Mouse (Mus musculus) small intestine, adult 2 months (tissue): ENCODE data around the gene Cacng7. TPM values are rescaled to one million over a fixed set of nuclear protein-coding genes. Genes with fewer than 3 reads are reported as not detected.

Experiments used
- H3K27ac ChIP-seq: fragments of 200-500 bp; 2 replicates; pipeline ENCODE4 v1.5.1; 2012; ENCODE audit warnings: low read depth, low read length, control low read depth, inconsistent platforms; ENCODE audit not compliant: insufficient read depth
- H3K27me3 ChIP-seq: fragments of 200-500 bp; 2 replicates; pipeline ENCODE4 v1.6.1; 2012; ENCODE audit warnings: mild to moderate bottlenecking, moderate library complexity, low read length, inconsistent platforms; ENCODE audit not compliant: control insufficient read depth, insufficient read depth
- H3K36me3 ChIP-seq: fragments of 200-500 bp; 2 replicates; pipeline ENCODE4 v1.6.1; 2012; ENCODE audit warnings: mild to moderate bottlenecking, low read length, control low read depth, inconsistent platforms; ENCODE audit not compliant: control insufficient read depth, insufficient read depth
- H3K4me1 ChIP-seq: fragments of 200-500 bp; 2 replicates; pipeline ENCODE4 v1.6.1; 2012; ENCODE audit warnings: low read length, inconsistent platforms, mixed read lengths; ENCODE audit not compliant: control insufficient read depth, insufficient read depth, insufficient read length
- H3K4me3 ChIP-seq: fragments of 200-500 bp; 2 replicates; pipeline ENCODE4 v1.5.1; 2012; ENCODE audit warnings: low read depth, mild to moderate bottlenecking, control low read depth, inconsistent platforms, low read length, moderate library complexity
- CTCF ChIP-seq: fragments of 200-500 bp; IDR thresholded peaks from 2 replicates; pipeline ENCODE4 v1.5.1; 2012; ENCODE audit warnings: low read depth, mild to moderate bottlenecking, control low read depth, inconsistent platforms, low read length, moderate library complexity, mixed read lengths; ENCODE audit not compliant: insufficient replicate concordance, insufficient read length; ENCODE audit errors: extremely low read depth
- POLR2A ChIP-seq: fragments of 200-500 bp; IDR thresholded peaks from 2 replicates; pipeline ENCODE4 v1.6.1; 2012; ENCODE audit warnings: low read depth, mild to moderate bottlenecking, control low read depth, inconsistent platforms, low read length, moderate library complexity
- WGBS: fragments of 180-500 bp; shearing (Covaris S2); methylation state at CpG from one replicate; pipeline ENCODE4 v1.1.7; 2018; 5-methylcytosine and 5-hydroxymethylcytosine counted together
- polyA plus RNA-seq: library from polyadenylated mRNA; depleted of rRNA; stranded (reverse); fragments of >200 nt; gene quantifications from 2 replicates; pipeline ENCODE4 v1.2.3, GENCODE M21; 2012; rRNA removed

The Cacng7 gene
- polyA plus RNA-seq, 1 experiment: 8.8 TPM

GRCm38 (mm10) chr7:3399937-3400336 is 67.2 kb downstream of the Cacng7 start:
- Histone ChIP-seq H3K36me3 (no peaks in the 10 kb centered on the region), H3K27ac (no peak overlapping the region)
- TF ChIP-seq CTCF: no peak
- no peak for TF ChIP-seq POLR2A

GRCm38 (mm10) chr7:3409729-3410520 is 77.2 kb downstream of the Cacng7 start:
- H3K27ac ChIP-seq: no peak overlapping the region
- H3K36me3 ChIP-seq: no peaks in the 10 kb centered on the region
- no peak for TF ChIP-seq POLR2A
- TF ChIP-seq CTCF: no peak
- H3K27me3 ChIP-seq: peaks cover 19% of the 10 kb centered on the region
- WGBS: 43% methylated on average over 11 of the region's 11 CpGs
- H3K4me3 ChIP-seq: no peak overlapping the region
- 0 out of 2 replicates have a peak, but pooled peaks cover 1% of the 10 kb centered on the region for H3K4me1 ChIP-seq

More at GRCm38 (mm10) chr7:3399937-3400336, 67.2 kb downstream of the Cacng7 start:
- Histone ChIP-seq H3K27me3 (no peaks in the 10 kb centered on the region), H3K4me1 (no peaks in the 10 kb centered on the region), H3K4me3 (no peak overlapping the region)

GRCm38 (mm10) chr7:3411160-3411941 is 78.6 kb downstream of the Cacng7 start:
- Histone ChIP-seq H3K4me3 (peak overlapping the region; percentile 19), H3K36me3 (no peaks in the 10 kb centered on the region), H3K4me1 (0 out of 2 replicates have a peak, but pooled peaks cover 1% of the 10 kb centered on the region), H3K27me3 (peaks cover 31% of the 10 kb centered on the region), H3K27ac (no peak overlapping the region)
- 3% methylated on average over 33 of the region's 33 CpGs for WGBS
- no peak for TF ChIP-seq POLR2A
- TF ChIP-seq CTCF: no peak

GRCm38 (mm10) chr7:3412036-3412435 is 79.3 kb downstream of the Cacng7 start:
- Histone ChIP-seq H3K27me3 (peaks cover 31% of the 10 kb centered on the region), H3K36me3 (no peaks in the 10 kb centered on the region), H3K4me1 (0 out of 2 replicates have a peak, but pooled peaks cover 1% of the 10 kb centered on the region), H3K27ac (no peak overlapping the region), H3K4me3 (peak overlapping the region; percentile 53)
- 3% methylated on average over 20 of the region's 20 CpGs for WGBS
- no peak for TF ChIP-seq CTCF
- TF ChIP-seq POLR2A: no peak

- 1% methylated on average over 47 of the region's 47 CpGs for WGBS
- Histone ChIP-seq H3K4me1 (0 out of 2 replicates have a peak, but pooled peaks cover 1% of the 10 kb centered on the region), H3K27ac (no peak overlapping the region), H3K4me3 (peak overlapping the region; percentile 54), H3K36me3 (no peaks in the 10 kb centered on the region), H3K27me3 (peaks cover 31% of the 10 kb centered on the region)
- no peak for TF ChIP-seq POLR2A
- TF ChIP-seq CTCF: no peak
These were observed 82.1 kb downstream of the Cacng7 start for GRCm38 (mm10) chr7:3414888-3415287.

- Histone ChIP-seq H3K27me3 (peaks cover 31% of the 10 kb centered on the region), H3K4me3 (peak overlapping the region; percentile 54), H3K4me1 (0 out of 2 replicates have a peak, but pooled peaks cover 1% of the 10 kb centered on the region), H3K27ac (no peak overlapping the region), H3K36me3 (no peaks in the 10 kb centered on the region)
- no peak for TF ChIP-seq POLR2A
- TF ChIP-seq CTCF: no peak
- 2% methylated on average over 51 of the region's 60 CpGs for WGBS
These were observed 82.6 kb downstream of the Cacng7 start for GRCm38 (mm10) chr7:3415378-3415777.

Other genes starting within 250 kb of the Cacng7 start
- gene AU018091, start 163.8 kb upstream of the Cacng7 start, polyA plus RNA-seq: not detected in 2 replicates
- gene Nlrp12, start 83.2 kb upstream of the Cacng7 start, polyA plus RNA-seq: 0.05 and 0.06 TPM in 2 replicates
- 132 and 142 TPM in 2 replicates for gene Myadm, start 43.9 kb upstream of the Cacng7 start, polyA plus RNA-seq
- gene Prkcg, start 43.8 kb upstream of the Cacng7 start, polyA plus RNA-seq: 0.60 and 1.0 TPM in 2 replicates
- gene Cacng8, start 57.7 kb downstream of the Cacng7 start, polyA plus RNA-seq: 0.60 and 0.77 TPM in 2 replicates
- gene Cacng6, start 91.2 kb downstream of the Cacng7 start, polyA plus RNA-seq: 0.04 TPM in 1 of 2 replicates, not detected in the other
- not detected in 2 replicates for gene Tarm1, start 169.7 kb downstream of the Cacng7 start, polyA plus RNA-seq